Mouse (Mus musculus): Measurements from ENCODE around the gene 1700030J22Rik. TPM values are rescaled to one million over a fixed set of nuclear protein-coding genes. Genes with fewer than 3 reads are reported as not detected.

1700030J22Rik gene
- 1.2 and 2.4 TPM in 2 replicates for polyA plus RNA-seq (2014; fragmentation: Nextera tagmentation; extraction: Ambion mirVana)

- Histone ChIP-seq H3K27me3 (replicated peaks; ENCODE audit: control insufficient read depth, insufficient read depth, low read length) (no peaks in the 10 kb centered on the region), H3K27ac (replicated peaks; ENCODE audit: low read depth, low read length) (peak within 1 kb of the TSS; percentile 59; the same call in 1 of the 2 replicates), H3K4me3 (ENCODE audit: low read depth, low read length) (peak within 1 kb of the TSS; percentile 85), H3K9me3 (ENCODE audit: control insufficient read depth, low read length) (no peaks in the 10 kb centered on the region), H3K9ac (ENCODE audit: low read depth, low read length) (peak within 1 kb of the TSS; percentile 57), H3K36me3 (ENCODE audit: control insufficient read depth, insufficient read depth, low read length) (peaks cover 13% of the 10 kb centered on the region), H3K4me2 (ENCODE audit: low read depth, low read length) (peak within 1 kb of the TSS; percentile 92), H3K4me1 (ENCODE audit: control insufficient read depth, insufficient read depth, low read length) (peaks cover 4% of the 10 kb centered on the region; the same call in 1 of the 2 replicates)
- peak; percentile 99 for DNase-seq (ENCODE audit: low spot score)
- ATAC-seq (ENCODE audit: low read depth) = peak; percentile 98
- under 1% methylated on average over 30 of the region's 46 CpGs for WGBS
Observed at GRCm38 (mm10) chr8:116978631-116979256, at the start of gene 1700030J22Rik. Gene 1700030J22Rik, minus strand, starts transcription at chr8:116978959.

GRCm38 (mm10) chr8:117027601-117028000 lies 48.8 kb upstream of the 1700030J22Rik start:
- Histone ChIP-seq H3K4me2 (ENCODE audit: low read depth, low read length) (no peak overlapping the region), H3K27me3 (replicated peaks; ENCODE audit: control insufficient read depth, insufficient read depth, low read length) (no peaks in the 10 kb centered on the region), H3K4me3 (ENCODE audit: low read depth, low read length) (no peak overlapping the region), H3K36me3 (ENCODE audit: control insufficient read depth, insufficient read depth, low read length) (no peaks in the 10 kb centered on the region), H3K4me1 (ENCODE audit: control insufficient read depth, insufficient read depth, low read length) (no peaks in the 10 kb centered on the region), H3K9me3 (ENCODE audit: control insufficient read depth, low read length) (no peaks in the 10 kb centered on the region), H3K9ac (ENCODE audit: low read depth, low read length) (no peak overlapping the region), H3K27ac (replicated peaks; ENCODE audit: low read depth, low read length) (no peak overlapping the region)
- no peak for ATAC-seq (ENCODE audit: low read depth)
- DNase-seq (ENCODE audit: low spot score) = no peak
- 79% methylated on average over 5 of the region's 5 CpGs for WGBS

GRCm38 (mm10) chr8:117022297-117022993 lies 43.7 kb upstream of the 1700030J22Rik start:
- H3K27ac ChIP-seq (replicated peaks; ENCODE audit: low read depth, low read length) = no peak overlapping the region
- no peaks in the 10 kb centered on the region for H3K9me3 ChIP-seq (ENCODE audit: control insufficient read depth, low read length)
- no peaks in the 10 kb centered on the region for H3K4me1 ChIP-seq (ENCODE audit: control insufficient read depth, insufficient read depth, low read length)
- no peaks in the 10 kb centered on the region for H3K27me3 ChIP-seq (replicated peaks; ENCODE audit: control insufficient read depth, insufficient read depth, low read length)
- no peaks in the 10 kb centered on the region for H3K36me3 ChIP-seq (ENCODE audit: control insufficient read depth, insufficient read depth, low read length)
- ATAC-seq (ENCODE audit: low read depth) = no peak
- DNase-seq (ENCODE audit: low spot score) = peak; percentile 8
- no peak overlapping the region for H3K9ac ChIP-seq (ENCODE audit: low read depth, low read length)
- H3K4me2 ChIP-seq (ENCODE audit: low read depth, low read length) = no peak overlapping the region
- H3K4me3 ChIP-seq (ENCODE audit: low read depth, low read length) = no peak overlapping the region
- WGBS = 56% methylated on average over 1 of the region's 1 CpGs

- Histone ChIP-seq H3K4me3 (ENCODE audit: low read depth, low read length) (no peak overlapping the region), H3K36me3 (ENCODE audit: control insufficient read depth, insufficient read depth, low read length) (no peaks in the 10 kb centered on the region), H3K27me3 (replicated peaks; ENCODE audit: control insufficient read depth, insufficient read depth, low read length) (no peaks in the 10 kb centered on the region), H3K9me3 (ENCODE audit: control insufficient read depth, low read length) (no peaks in the 10 kb centered on the region), H3K9ac (ENCODE audit: low read depth, low read length) (no peak overlapping the region), H3K4me2 (ENCODE audit: low read depth, low read length) (no peak overlapping the region), H3K4me1 (ENCODE audit: control insufficient read depth, insufficient read depth, low read length) (no peaks in the 10 kb centered on the region), H3K27ac (replicated peaks; ENCODE audit: low read depth, low read length) (no peak overlapping the region)
- whole genome bisulfite sequencing = 71% methylated on average over 18 of the region's 18 CpGs
- DNase-seq (ENCODE audit: low spot score) (peak; percentile 65), ATAC-seq (ENCODE audit: low read depth) (no peak)
Observed at GRCm38 (mm10) chr8:117019323-117020275, 40.8 kb upstream of the 1700030J22Rik start.

- no peak for ATAC-seq (ENCODE audit: low read depth)
- WGBS = 93% methylated on average over 4 of the region's 4 CpGs
Observed at GRCm38 (mm10) chr8:117017896-117018295, 39.1 kb upstream of the 1700030J22Rik start.

GRCm38 (mm10) chr8:117017006-117017405 lies 38.2 kb upstream of the 1700030J22Rik start:
- H3K27ac ChIP-seq (replicated peaks; ENCODE audit: low read depth, low read length) = no peak overlapping the region
- no peak for ATAC-seq (ENCODE audit: low read depth)
- H3K9ac ChIP-seq (ENCODE audit: low read depth, low read length) = no peak overlapping the region
- no peaks in the 10 kb centered on the region for H3K9me3 ChIP-seq (ENCODE audit: control insufficient read depth, low read length)
- H3K36me3 ChIP-seq (ENCODE audit: control insufficient read depth, insufficient read depth, low read length) = no peaks in the 10 kb centered on the region
- H3K4me3 ChIP-seq (ENCODE audit: low read depth, low read length) = no peak overlapping the region
- DNase-seq (ENCODE audit: low spot score) = no peak
- no peak overlapping the region for H3K4me2 ChIP-seq (ENCODE audit: low read depth, low read length)
- 48% methylated on average over 8 of the region's 8 CpGs for WGBS
- H3K4me1 ChIP-seq (ENCODE audit: control insufficient read depth, insufficient read depth, low read length) = no peaks in the 10 kb centered on the region
- H3K27me3 ChIP-seq (replicated peaks; ENCODE audit: control insufficient read depth, insufficient read depth, low read length) = no peaks in the 10 kb centered on the region

More at GRCm38 (mm10) chr8:117017896-117018295, 39.1 kb upstream of the 1700030J22Rik start:
- no peaks in the 10 kb centered on the region for H3K9me3 ChIP-seq (ENCODE audit: control insufficient read depth, low read length)
- H3K27ac ChIP-seq (replicated peaks; ENCODE audit: low read depth, low read length) = no peak overlapping the region
- no peak overlapping the region for H3K9ac ChIP-seq (ENCODE audit: low read depth, low read length)
- H3K27me3 ChIP-seq (replicated peaks; ENCODE audit: control insufficient read depth, insufficient read depth, low read length) = no peaks in the 10 kb centered on the region
- no peak overlapping the region for H3K4me3 ChIP-seq (ENCODE audit: low read depth, low read length)
- H3K4me1 ChIP-seq (ENCODE audit: control insufficient read depth, insufficient read depth, low read length) = no peaks in the 10 kb centered on the region
- DNase-seq (ENCODE audit: low spot score) = no peak
- H3K36me3 ChIP-seq (ENCODE audit: control insufficient read depth, insufficient read depth, low read length) = no peaks in the 10 kb centered on the region
- H3K4me2 ChIP-seq (ENCODE audit: low read depth, low read length) = no peak overlapping the region

- DNase-seq (ENCODE audit: low spot score) (no peak), ATAC-seq (ENCODE audit: low read depth) (no peak)
- Histone ChIP-seq H3K4me2 (ENCODE audit: low read depth, low read length) (no peak overlapping the region), H3K4me1 (ENCODE audit: control insufficient read depth, insufficient read depth, low read length) (no peaks in the 10 kb centered on the region), H3K36me3 (ENCODE audit: control insufficient read depth, insufficient read depth, low read length) (no peaks in the 10 kb centered on the region), H3K27me3 (replicated peaks; ENCODE audit: control insufficient read depth, insufficient read depth, low read length) (no peaks in the 10 kb centered on the region), H3K9me3 (ENCODE audit: control insufficient read depth, low read length) (no peaks in the 10 kb centered on the region), H3K9ac (ENCODE audit: low read depth, low read length) (no peak overlapping the region), H3K4me3 (ENCODE audit: low read depth, low read length) (no peak overlapping the region), H3K27ac (replicated peaks; ENCODE audit: low read depth, low read length) (no peak overlapping the region)
- 57% methylated on average over 4 of the region's 4 CpGs for WGBS
Observed at GRCm38 (mm10) chr8:117015670-117016069, 36.9 kb upstream of the 1700030J22Rik start.

- Histone ChIP-seq H3K27me3 (replicated peaks; ENCODE audit: control insufficient read depth, insufficient read depth, low read length) (no peaks in the 10 kb centered on the region), H3K4me2 (ENCODE audit: low read depth, low read length) (no peak overlapping the region), H3K36me3 (ENCODE audit: control insufficient read depth, insufficient read depth, low read length) (no peaks in the 10 kb centered on the region), H3K4me1 (ENCODE audit: control insufficient read depth, insufficient read depth, low read length) (no peaks in the 10 kb centered on the region), H3K9ac (ENCODE audit: low read depth, low read length) (no peak overlapping the region), H3K4me3 (ENCODE audit: low read depth, low read length) (no peak overlapping the region), H3K27ac (replicated peaks; ENCODE audit: low read depth, low read length) (no peak overlapping the region), H3K9me3 (ENCODE audit: control insufficient read depth, low read length) (no peaks in the 10 kb centered on the region)
- DNase-seq (ENCODE audit: low spot score) (no peak), ATAC-seq (ENCODE audit: low read depth) (no peak)
- 80% methylated on average over 9 of the region's 9 CpGs for WGBS
Observed at GRCm38 (mm10) chr8:117011366-117011765, 32.6 kb upstream of the 1700030J22Rik start.
